Mouse (Mus musculus) adrenal gland, postnatal 10 days (tissue): ENCODE data around the gene Stac2. TPM values are rescaled to one million over a fixed set of nuclear protein-coding genes. Genes with fewer than 3 reads are reported as not detected.

Experiments used
- DNase-seq: peaks from one replicate; pipeline ENCODE4 v3.0.0; 2021; ENCODE audit warnings: mixed read lengths
- total RNA-seq, 2 experiments: library from RNA; stranded (reverse); gene quantifications; 2 replicates each; pipeline ENCODE4 v1.2.3; 2021

The Stac2 gene
- total RNA-seq, 2 experiments from 2014 or later, result 1.8 to 3.1 TPM

- no peak for DNase-seq
These were observed 2.3 kb downstream of the Stac2 start for GRCm38 (mm10) chr11:98050940-98051339.

- no peak for DNase-seq
These were observed 2.8 kb downstream of the Stac2 start for GRCm38 (mm10) chr11:98050520-98050815.

- DNase-seq, result no peak
These were observed 3.4 kb downstream of the Stac2 start for GRCm38 (mm10) chr11:98049672-98050519.

- peak; percentile 66 for DNase-seq
These were observed 5.5 kb downstream of the Stac2 start for GRCm38 (mm10) chr11:98047745-98048144.

- DNase-seq, result peak; percentile 82
These were observed 6.8 kb downstream of the Stac2 start for GRCm38 (mm10) chr11:98046466-98046865.

GRCm38 (mm10) chr11:98045596-98045995, 7.7 kb downstream of the Stac2 start:
- DNase-seq, result no peak

GRCm38 (mm10) chr11:98044074-98044473, 9.2 kb downstream of the Stac2 start:
- no peak for DNase-seq

GRCm38 (mm10) chr11:98042741-98043140, 10.5 kb downstream of the Stac2 start:
- peak; percentile 47 for DNase-seq

- DNase-seq, result no peak
These were observed 12.3 kb downstream of the Stac2 start for GRCm38 (mm10) chr11:98040975-98041374.

- no peak for DNase-seq
These were observed 15.4 kb downstream of the Stac2 start for GRCm38 (mm10) chr11:98037871-98038270.

GRCm38 (mm10) chr11:98035977-98036377, 17.3 kb downstream of the Stac2 start:
- DNase-seq, result peak; percentile 77

GRCm38 (mm10) chr11:98034840-98035239, 18.4 kb downstream of the Stac2 start:
- no peak for DNase-seq

GRCm38 (mm10) chr11:98034061-98034460, 19.2 kb downstream of the Stac2 start:
- no peak for DNase-seq

GRCm38 (mm10) chr11:98031443-98031770, 21.9 kb downstream of the Stac2 start:
- DNase-seq, result peak; percentile 89

- no peak for DNase-seq
These were observed 22.4 kb downstream of the Stac2 start for GRCm38 (mm10) chr11:98030701-98031442.

- DNase-seq, result no peak
These were observed 25.5 kb downstream of the Stac2 start for GRCm38 (mm10) chr11:98027785-98028184.

- DNase-seq, result no peak
These were observed 26.0 kb downstream of the Stac2 start for GRCm38 (mm10) chr11:98027297-98027688.

GRCm38 (mm10) chr11:98026570-98027296, 26.5 kb downstream of the Stac2 start, which contains the start of gene Rpl19:
Gene Rpl19 (plus strand): TSS chr11:98026710.
- DNase-seq, result peak; percentile 95

- no peak for DNase-seq
These were observed 27.1 kb downstream of the Stac2 start for GRCm38 (mm10) chr11:98026248-98026569.

- no peak for DNase-seq
These were observed 28.7 kb downstream of the Stac2 start for GRCm38 (mm10) chr11:98024516-98024915.

GRCm38 (mm10) chr11:98022555-98023371, 30.5 kb downstream of the Stac2 start, which contains the start of gene Cacnb1:
Gene Cacnb1 (minus strand): TSS chr11:98023034.
- peak; percentile 84 for DNase-seq

GRCm38 (mm10) chr11:98022253-98022554, 31.1 kb downstream of the Stac2 start:
- no peak for DNase-seq
